Mouse (Mus musculus) small intestine, adult 2 months (tissue): ENCODE results near the gene Utp4.

Experiments used
- CTCF ChIP-seq: fragments of 200-500 bp; IDR thresholded peaks from 2 replicates; pipeline ENCODE4 v1.5.1; 2012; ENCODE audit warnings: low read depth, mild to moderate bottlenecking, control low read depth, inconsistent platforms, low read length, moderate library complexity, mixed read lengths; ENCODE audit not compliant: insufficient replicate concordance, insufficient read length; ENCODE audit errors: extremely low read depth
- POLR2A ChIP-seq: fragments of 200-500 bp; IDR thresholded peaks from 2 replicates; pipeline ENCODE4 v1.6.1; 2012; ENCODE audit warnings: low read depth, mild to moderate bottlenecking, control low read depth, inconsistent platforms, low read length, moderate library complexity

DNA sequence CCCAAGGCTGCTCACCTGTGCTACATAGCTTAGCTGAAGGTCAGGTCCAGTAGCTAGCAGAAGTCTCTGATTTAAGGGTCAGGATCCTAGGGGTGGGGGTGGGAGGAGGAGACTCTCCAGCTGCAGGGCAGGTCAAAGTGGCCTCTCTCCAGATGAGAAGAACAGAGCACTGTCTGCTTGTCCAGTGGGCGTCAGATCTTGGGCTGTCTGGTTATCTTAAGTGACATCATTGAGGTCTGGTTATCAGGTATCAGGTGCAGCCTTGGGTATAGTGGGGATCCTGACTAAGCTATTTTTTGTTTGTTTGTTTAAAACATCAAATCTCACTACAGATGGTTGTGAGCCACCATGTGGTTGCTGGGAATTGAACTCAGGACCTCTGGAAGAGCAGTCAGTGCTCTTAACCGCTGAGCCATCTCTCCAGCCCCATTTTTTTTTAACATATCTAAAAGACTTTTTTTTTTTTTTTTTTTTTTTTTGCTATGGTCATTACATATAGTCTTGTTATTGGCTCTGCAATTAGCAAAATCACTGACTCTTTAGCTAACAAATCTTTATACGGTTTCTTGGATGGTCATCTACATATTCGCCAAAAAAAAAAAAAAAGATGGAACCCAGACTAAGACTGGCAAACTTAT, 40.2 kb downstream of the Utp4 start:
- TF ChIP-seq CTCF (no peak), POLR2A (no peak)
